Mouse (Mus musculus) intestine, postnatal 0 days (tissue): ENCODE data around the gene Prnp. TPM values are rescaled to one million over a fixed set of nuclear protein-coding genes. Genes with fewer than 3 reads are reported as not detected.

Source experiments
- ATAC-seq: fragments of 200-750 bp; cut with Nextera tagmentation; 2 replicates; pipeline ENCODE4 v1.8.0; 2017; ENCODE audit warnings: mild to moderate bottlenecking, moderate TSS enrichment, moderate library complexity
- H3K27ac ChIP-seq: fragments of 300-500 bp; sonication (generic); 2 replicates; pipeline ENCODE4 v1.5.1; 2014; ENCODE audit warnings: mild to moderate bottlenecking, low read depth, low read length, moderate library complexity
- H3K27me3 ChIP-seq: fragments of 300-500 bp; sonication (generic); replicated peaks from 2 replicates; pipeline ENCODE4 v1.6.1; 2014; ENCODE audit warnings: low read length, mixed read lengths; ENCODE audit not compliant: control insufficient read depth, insufficient read depth
- H3K36me3 ChIP-seq: fragments of 300-500 bp; sonication (generic); 2 replicates; pipeline ENCODE4 v1.6.1; 2014; ENCODE audit warnings: mild to moderate bottlenecking, moderate library complexity; ENCODE audit not compliant: control insufficient read depth, insufficient read depth
- H3K4me1 ChIP-seq: fragments of 300-500 bp; sonication (generic); replicated peaks from 2 replicates; pipeline ENCODE4 v1.6.1; 2014; ENCODE audit warnings: antibody characterized with exemption, low read length, mixed read lengths; ENCODE audit not compliant: control insufficient read depth, insufficient read depth
- H3K4me2 ChIP-seq: fragments of 300-500 bp; sonication (generic); replicated peaks from 2 replicates; pipeline ENCODE4 v1.6.1; 2014; ENCODE audit warnings: low read depth, mild to moderate bottlenecking, moderate library complexity
- H3K4me3 ChIP-seq: fragments of 300-500 bp; sonication (generic); 2 replicates; pipeline ENCODE4 v1.5.1; 2014; ENCODE audit warnings: low read depth, low read length
- H3K9ac ChIP-seq: fragments of 300-500 bp; sonication (generic); 2 replicates; pipeline ENCODE4 v1.6.1; 2014; ENCODE audit warnings: mild to moderate bottlenecking, low read depth, low read length
- H3K9me3 ChIP-seq: fragments of 300-500 bp; sonication (generic); 2 replicates; pipeline ENCODE4 v1.6.1; 2016; ENCODE audit warnings: mixed run types; ENCODE audit not compliant: control insufficient read depth
- CTCF ChIP-seq: sonication (generic); IDR thresholded peaks from 2 replicates; pipeline ENCODE4 v1.5.1; 2016; ENCODE audit warnings: low read depth, mild to moderate bottlenecking, control low read depth, antibody characterized with exemption, moderate library complexity
- WGBS: fragments of 180-500 bp; shearing (Covaris S2); extraction: QIAGEN DNeasy Blood & Tissue Kit; methylation state at CpG from one replicate; pipeline ENCODE4 v1.1.7; 2014; 5-methylcytosine and 5-hydroxymethylcytosine counted together
- polyA plus RNA-seq: library from polyadenylated mRNA; unstranded; fragments of >200 nt; fragmentation: Nextera tagmentation; extraction: Ambion mirVana; gene quantifications from 2 replicates; pipeline ENCODE4 v1.2.1, GENCODE M21; 2015

Prnp gene
- polyA plus RNA-seq: 47.2 and 47.5 TPM in 2 replicates

- H3K36me3 ChIP-seq: no peaks in the 10 kb centered on the region
- no peaks in the 10 kb centered on the region for H3K9me3 ChIP-seq
- no peaks in the 10 kb centered on the region for H3K4me1 ChIP-seq
- H3K9ac ChIP-seq: peak within 1 kb of the TSS; percentile 62
- no peaks in the 10 kb centered on the region for H3K27me3 ChIP-seq
- peak within 1 kb of the TSS; percentile 37 for H3K27ac ChIP-seq
- peak within 1 kb of the TSS; percentile 83 for H3K4me2 ChIP-seq
- peak within 1 kb of the TSS; percentile 66 for H3K4me3 ChIP-seq
- ATAC-seq: peak; percentile 92
- peak; percentile 34; the same call in 1 of the 2 replicates for TF ChIP-seq CTCF
- WGBS: 7% methylated on average over 52 of the region's 52 CpGs
These were observed at the start of gene Prnp, which contains the start of gene Prn for GRCm38 (mm10) chr2:131909683-131910572. TSS of gene Prnp (plus strand) at chr2:131909928. TSS of gene Prn (plus strand) at chr2:131909957.

- Histone ChIP-seq H3K4me1 (0 out of 2 replicates have a peak, but pooled peaks cover 3% of the 10 kb centered on the region), H3K4me2 (no peak overlapping the region), H3K36me3 (no peaks in the 10 kb centered on the region), H3K9me3 (no peaks in the 10 kb centered on the region), H3K4me3 (no peak overlapping the region), H3K27me3 (no peaks in the 10 kb centered on the region), H3K9ac (no peak overlapping the region), H3K27ac (no peak overlapping the region)
- WGBS: 51% methylated on average over 3 of the region's 3 CpGs
- no peak for ATAC-seq
- no peak for TF ChIP-seq CTCF
These were observed 47.0 kb upstream of the Prnp start for GRCm38 (mm10) chr2:131862617-131863275.

GRCm38 (mm10) chr2:131863472-131863871 is 46.3 kb upstream of the Prnp start:
- Histone ChIP-seq H3K9me3 (no peaks in the 10 kb centered on the region), H3K27ac (no peak overlapping the region), H3K9ac (no peak overlapping the region), H3K4me2 (no peak overlapping the region), H3K4me1 (0 out of 2 replicates have a peak, but pooled peaks cover 3% of the 10 kb centered on the region), H3K4me3 (no peak overlapping the region), H3K36me3 (no peaks in the 10 kb centered on the region), H3K27me3 (no peaks in the 10 kb centered on the region)
- no peak for TF ChIP-seq CTCF
- 69% methylated on average over 3 of the region's 3 CpGs for WGBS
- ATAC-seq: no peak

- 0 out of 2 replicates have a peak, but pooled peaks cover 3% of the 10 kb centered on the region for H3K4me1 ChIP-seq
- no peaks in the 10 kb centered on the region for H3K36me3 ChIP-seq
- 88% methylated on average over 2 of the region's 2 CpGs for WGBS
- ATAC-seq: no peak
- no peak overlapping the region for H3K4me3 ChIP-seq
- TF ChIP-seq CTCF: no peak
- H3K9ac ChIP-seq: no peak overlapping the region
- H3K9me3 ChIP-seq: no peaks in the 10 kb centered on the region
- no peaks in the 10 kb centered on the region for H3K27me3 ChIP-seq
- H3K4me2 ChIP-seq: no peak overlapping the region
- H3K27ac ChIP-seq: no peak overlapping the region
These were observed 45.4 kb upstream of the Prnp start for GRCm38 (mm10) chr2:131864262-131864796.

- H3K27ac ChIP-seq: no peak overlapping the region
- TF ChIP-seq CTCF: no peak
- H3K4me1 ChIP-seq: 0 out of 2 replicates have a peak, but pooled peaks cover 3% of the 10 kb centered on the region
- no peaks in the 10 kb centered on the region for H3K9me3 ChIP-seq
- H3K4me2 ChIP-seq: no peak overlapping the region
- H3K9ac ChIP-seq: no peak overlapping the region
- H3K27me3 ChIP-seq: no peaks in the 10 kb centered on the region
- no peak overlapping the region for H3K4me3 ChIP-seq
- no peak for ATAC-seq
- H3K36me3 ChIP-seq: no peaks in the 10 kb centered on the region
These were observed 43.1 kb upstream of the Prnp start for GRCm38 (mm10) chr2:131866676-131867075.

- TF ChIP-seq CTCF: no peak
- Histone ChIP-seq H3K27me3 (no peaks in the 10 kb centered on the region), H3K9me3 (no peaks in the 10 kb centered on the region), H3K9ac (no peak overlapping the region), H3K4me3 (no peak overlapping the region), H3K36me3 (no peaks in the 10 kb centered on the region), H3K4me2 (no peak overlapping the region), H3K4me1 (no peaks in the 10 kb centered on the region), H3K27ac (no peak overlapping the region)
- 56% methylated on average over 5 of the region's 5 CpGs for WGBS
- peak; percentile 72; the same call in 1 of the 2 replicates for ATAC-seq
These were observed 40.7 kb upstream of the Prnp start for GRCm38 (mm10) chr2:131868983-131869382.
